Mouse (Mus musculus): ENCODE data around the gene Olfr1310. TPM values are rescaled to one million over a fixed set of nuclear protein-coding genes. Genes with fewer than 3 reads are reported as not detected.
"Not testable (repeated sequence)": the region's sequence is repeated elsewhere in the genome, so short reads cannot be mapped to it uniquely, and the experiment has no call there.

Gene Olfr1310
- not detected in 2 replicates for polyA plus RNA-seq (2015; fragmentation: Nextera tagmentation; extraction: Ambion mirVana)

GRCm38 (mm10) chr2:112012608-112013007, at the start of gene Olfr1310:
TSS of gene Olfr1310 (minus strand) at chr2:112012708.
- no peak within 1 kb of the TSS for H3K9ac ChIP-seq
- no peak within 1 kb of the TSS for H3K27ac ChIP-seq
- no peaks in the 10 kb centered on the region for H3K36me3 ChIP-seq
- H3K27me3 ChIP-seq: no peaks in the 10 kb centered on the region
- H3K4me3 ChIP-seq: no peak within 1 kb of the TSS
- no peaks in the 10 kb centered on the region for H3K4me1 ChIP-seq
- no peak within 1 kb of the TSS for H3K4me2 ChIP-seq
- ATAC-seq (ENCODE audit: borderline replicate concordance, extremely low read depth, low FRiP score, low TSS enrichment): no peak
- H3K9me3 ChIP-seq: no peaks in the 10 kb centered on the region

GRCm38 (mm10) chr2:112050138-112050537, 37.6 kb upstream of the Olfr1310 start, which contains the start of gene Olfr1312:
TSS of gene Olfr1312 (minus strand) at chr2:112050238.
- Histone ChIP-seq H3K4me3 (no peak within 1 kb of the TSS), H3K4me2 (no peak within 1 kb of the TSS), H3K4me1 (no peaks in the 10 kb centered on the region), H3K9me3 (no peaks in the 10 kb centered on the region), H3K27me3 (no peaks in the 10 kb centered on the region), H3K36me3 (no peaks in the 10 kb centered on the region), H3K27ac (no peak within 1 kb of the TSS), H3K9ac (no peak within 1 kb of the TSS)
- ATAC-seq (ENCODE audit: borderline replicate concordance, extremely low read depth, low FRiP score, low TSS enrichment): no peak
- 18% methylated on average over 1 of the region's 1 CpGs for WGBS

GRCm38 (mm10) chr2:112026971-112027370, 14.5 kb upstream of the Olfr1310 start:
- not testable (repeated sequence) for H3K4me1 ChIP-seq; H3K36me3 ChIP-seq; H3K4me2 ChIP-seq; H3K27me3 ChIP-seq; H3K4me3 ChIP-seq; H3K27ac ChIP-seq; H3K9me3 ChIP-seq; H3K9ac ChIP-seq; ATAC-seq (ENCODE audit: borderline replicate concordance, extremely low read depth, low FRiP score, low TSS enrichment)
- WGBS: 38% methylated on average over 6 of the region's 6 CpGs

- Histone ChIP-seq H3K27me3 (no peaks in the 10 kb centered on the region), H3K9me3 (no peaks in the 10 kb centered on the region), H3K4me2 (no peak within 1 kb of the TSS), H3K4me1 (no peaks in the 10 kb centered on the region), H3K27ac (no peak within 1 kb of the TSS), H3K36me3 (no peaks in the 10 kb centered on the region), H3K9ac (no peak within 1 kb of the TSS), H3K4me3 (no peak within 1 kb of the TSS)
- 90% methylated on average over 2 of the region's 2 CpGs for WGBS
- no peak for ATAC-seq (ENCODE audit: borderline replicate concordance, extremely low read depth, low FRiP score, low TSS enrichment)
These were observed 11.8 kb upstream of the Olfr1310 start, which contains the start of gene Olfr1311 for GRCm38 (mm10) chr2:112024312-112024711. TSS of gene Olfr1311 (minus strand) at chr2:112024412.

- H3K9me3 ChIP-seq: no peaks in the 10 kb centered on the region
- H3K4me3 ChIP-seq: no peak overlapping the region
- no peak for ATAC-seq (ENCODE audit: borderline replicate concordance, extremely low read depth, low FRiP score, low TSS enrichment)
These were observed 2.4 kb upstream of the Olfr1310 start for GRCm38 (mm10) chr2:112014900-112015299.

GRCm38 (mm10) chr2:111990181-111990580, 22.3 kb downstream of the Olfr1310 start, which contains the start of gene Olfr1309:
TSS of gene Olfr1309 (minus strand) at chr2:111990281.
- ATAC-seq (ENCODE audit: borderline replicate concordance, extremely low read depth, low FRiP score, low TSS enrichment): no peak
- Histone ChIP-seq H3K4me1 (no peaks in the 10 kb centered on the region), H3K9me3 (no peaks in the 10 kb centered on the region), H3K4me3 (no peak within 1 kb of the TSS), H3K4me2 (no peak within 1 kb of the TSS), H3K9ac (no peak within 1 kb of the TSS), H3K27ac (no peak within 1 kb of the TSS), H3K36me3 (no peaks in the 10 kb centered on the region), H3K27me3 (no peaks in the 10 kb centered on the region)
- 49% methylated on average over 1 of the region's 1 CpGs for WGBS

More at GRCm38 (mm10) chr2:112014900-112015299, 2.4 kb upstream of the Olfr1310 start:
- Histone ChIP-seq H3K36me3 (no peaks in the 10 kb centered on the region), H3K4me1 (no peaks in the 10 kb centered on the region), H3K27me3 (no peaks in the 10 kb centered on the region), H3K9ac (no peak overlapping the region), H3K27ac (no peak overlapping the region), H3K4me2 (no peak overlapping the region)
- WGBS: 82% methylated on average over 3 of the region's 3 CpGs

- Histone ChIP-seq H3K9me3 (no peaks in the 10 kb centered on the region), H3K4me2 (no peak within 1 kb of the TSS), H3K9ac (no peak within 1 kb of the TSS), H3K4me1 (no peaks in the 10 kb centered on the region), H3K27ac (no peak within 1 kb of the TSS), H3K27me3 (no peaks in the 10 kb centered on the region), H3K36me3 (no peaks in the 10 kb centered on the region), H3K4me3 (no peak within 1 kb of the TSS)
- WGBS: 30% methylated on average over 1 of the region's 1 CpGs
- no peak for ATAC-seq (ENCODE audit: borderline replicate concordance, extremely low read depth, low FRiP score, low TSS enrichment)
These were observed 47.7 kb downstream of the Olfr1310 start, which contains the start of gene Olfr1308 for GRCm38 (mm10) chr2:111964844-111965243. TSS of gene Olfr1308 (minus strand) at chr2:111964944.

Other genes starting within 250 kb of the Olfr1310 start
- gene Olfr1302, start 235.3 kb downstream of the Olfr1310 start, polyA plus RNA-seq (2015; fragmentation: Nextera tagmentation; extraction: Ambion mirVana): not detected in 2 replicates
- not detected in 2 replicates for gene Olfr1303, start 192.4 kb downstream of the Olfr1310 start, polyA plus RNA-seq (2015; fragmentation: Nextera tagmentation; extraction: Ambion mirVana)
- gene Olfr1305, start 135.6 kb downstream of the Olfr1310 start, polyA plus RNA-seq (2015; fragmentation: Nextera tagmentation; extraction: Ambion mirVana): not detected in 2 replicates
- gene Olfr1306, start 96.4 kb downstream of the Olfr1310 start, polyA plus RNA-seq (2015; fragmentation: Nextera tagmentation; extraction: Ambion mirVana): not detected in 2 replicates
- gene Olfr1307, start 63.3 kb downstream of the Olfr1310 start, polyA plus RNA-seq (2015; fragmentation: Nextera tagmentation; extraction: Ambion mirVana): 0.01 TPM in 1 of 2 replicates, not detected in the other
- gene Olfr1308, start 47.8 kb downstream of the Olfr1310 start, polyA plus RNA-seq (2015; fragmentation: Nextera tagmentation; extraction: Ambion mirVana): not detected in 2 replicates
- gene Olfr1309, start 22.4 kb downstream of the Olfr1310 start, polyA plus RNA-seq (2015; fragmentation: Nextera tagmentation; extraction: Ambion mirVana): not detected in 2 replicates
- not detected in 2 replicates for gene Olfr1311, start 11.7 kb upstream of the Olfr1310 start, polyA plus RNA-seq (2015; fragmentation: Nextera tagmentation; extraction: Ambion mirVana)
- gene Olfr1312, start 37.5 kb upstream of the Olfr1310 start, polyA plus RNA-seq (2015; fragmentation: Nextera tagmentation; extraction: Ambion mirVana): not detected in 2 replicates
- not detected in 2 replicates for gene Olfr1313, start 65.1 kb upstream of the Olfr1310 start, polyA plus RNA-seq (2015; fragmentation: Nextera tagmentation; extraction: Ambion mirVana)
- gene Olfr1314, start 84.1 kb upstream of the Olfr1310 start, polyA plus RNA-seq (2015; fragmentation: Nextera tagmentation; extraction: Ambion mirVana): not detected in 2 replicates
- gene Olfr1315-ps1, start 102.7 kb upstream of the Olfr1310 start, polyA plus RNA-seq (2015; fragmentation: Nextera tagmentation; extraction: Ambion mirVana): not detected in 2 replicates
- gene Olfr1316, start 122.3 kb upstream of the Olfr1310 start, polyA plus RNA-seq (2015; fragmentation: Nextera tagmentation; extraction: Ambion mirVana): not detected in 2 replicates
- gene Olfr1317, start 127.6 kb upstream of the Olfr1310 start, polyA plus RNA-seq (2015; fragmentation: Nextera tagmentation; extraction: Ambion mirVana): not detected in 2 replicates
- not detected in 2 replicates for gene Olfr1318, start 141.5 kb upstream of the Olfr1310 start, polyA plus RNA-seq (2015; fragmentation: Nextera tagmentation; extraction: Ambion mirVana)
- gene Lpcat4, start 226.8 kb upstream of the Olfr1310 start, polyA plus RNA-seq (2015; fragmentation: Nextera tagmentation; extraction: Ambion mirVana): 16.3 and 17.3 TPM in 2 replicates
- gene Nutm1, start 246.6 kb upstream of the Olfr1310 start, polyA plus RNA-seq (2015; fragmentation: Nextera tagmentation; extraction: Ambion mirVana): not detected in 2 replicates
- 182 and 204 TPM in 2 replicates for gene Nop10, start 249.2 kb upstream of the Olfr1310 start, polyA plus RNA-seq (2015; fragmentation: Nextera tagmentation; extraction: Ambion mirVana)